Mouse (Mus musculus) yolk sac, embryonic 10.5 days (tissue): ENCODE data around the gene Retreg3.

Source experiments
- DNase-seq: peaks from one replicate; pipeline ENCODE4 v3.0.0-alpha.2; 2017; ENCODE audit warnings: low spot score

Retreg3 gene

DNA sequence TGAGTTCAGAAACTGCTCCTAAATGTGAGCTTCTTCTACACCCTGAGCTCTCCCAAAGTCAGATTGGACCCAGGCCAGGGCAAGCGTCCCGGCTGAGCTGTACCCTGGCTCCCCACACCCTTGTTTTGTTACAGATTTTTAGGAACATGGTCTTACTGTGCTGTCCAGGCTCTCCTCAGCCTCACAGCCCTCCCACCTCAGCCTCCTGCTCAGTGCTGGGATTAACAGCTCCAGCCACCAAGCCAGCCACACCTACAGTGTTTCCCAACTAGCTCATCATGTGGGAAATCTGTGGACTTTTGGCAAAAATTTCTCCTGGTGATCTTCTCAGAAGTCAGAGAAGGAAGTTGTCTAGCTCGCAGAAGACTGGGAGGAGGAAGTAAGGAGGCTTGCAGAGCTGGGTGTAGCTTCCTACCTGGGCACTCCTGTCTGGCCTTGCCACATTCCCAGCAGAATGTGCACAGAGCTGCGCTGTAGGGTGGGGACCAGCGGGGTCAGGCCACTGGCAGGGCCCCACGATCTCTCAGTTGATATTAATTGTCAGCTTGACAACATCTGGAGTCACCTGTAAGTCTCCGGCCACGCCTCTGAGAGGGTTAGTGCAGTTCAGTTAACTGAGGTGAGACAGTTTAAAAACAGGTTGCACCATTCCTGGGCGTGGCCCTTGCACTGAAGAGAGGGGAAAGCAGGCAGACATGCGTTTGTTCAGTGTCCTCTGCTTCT lies 66.8 kb downstream of the Retreg3 start:
- DNase-seq: no peak

GRCm38 (mm10) chr11:101051617-101052016 lies 68.1 kb downstream of the Retreg3 start:
- DNase-seq: no peak

GRCm38 (mm10) chr11:101051051-101051493 lies 68.6 kb downstream of the Retreg3 start:
- DNase-seq: no peak

- no peak for DNase-seq
Observed at GRCm38 (mm10) chr11:101050359-101050758, 69.3 kb downstream of the Retreg3 start.

- DNase-seq: no peak
Observed at GRCm38 (mm10) chr11:101047502-101047901, 72.2 kb downstream of the Retreg3 start.

- peak; percentile 71 for DNase-seq
Observed at GRCm38 (mm10) chr11:101046440-101046839, 73.3 kb downstream of the Retreg3 start.
